Mouse (Mus musculus) thymus, adult 2 months (tissue): Measurements from ENCODE around the gene Gpatch2. TPM values are rescaled to one million over a fixed set of nuclear protein-coding genes. Genes with fewer than 3 reads are reported as not detected.

Experiments used
- DNase-seq: peaks from one replicate; pipeline ENCODE4 v3.0.0; 2021
- H3K27ac ChIP-seq: fragments of 200-500 bp; 2 replicates; pipeline ENCODE4 v1.5.1; 2012; ENCODE audit warnings: low read length, control low read depth; ENCODE audit not compliant: control insufficient read depth, insufficient read depth
- H3K27me3 ChIP-seq: fragments of 200-500 bp; 2 replicates; pipeline ENCODE4 v1.6.1; 2012; ENCODE audit warnings: mild to moderate bottlenecking, low read length, moderate library complexity, mixed read lengths; ENCODE audit not compliant: control insufficient read depth, insufficient read depth
- H3K36me3 ChIP-seq: fragments of 200-500 bp; 2 replicates; pipeline ENCODE4 v1.6.1; 2012; ENCODE audit warnings: mild to moderate bottlenecking, low read length, moderate library complexity; ENCODE audit not compliant: control insufficient read depth, insufficient read depth
- H3K4me1 ChIP-seq: fragments of 200-500 bp; replicated peaks from 2 replicates; pipeline ENCODE4 v1.6.1; 2012; ENCODE audit warnings: low read length; ENCODE audit not compliant: control insufficient read depth, insufficient read depth
- H3K4me3 ChIP-seq: fragments of 200-500 bp; 2 replicates; pipeline ENCODE4 v1.5.1; 2012; ENCODE audit warnings: mild to moderate bottlenecking, low read length, control low read depth, moderate library complexity; ENCODE audit not compliant: control insufficient read depth, insufficient read depth
- CTCF ChIP-seq: fragments of 200-500 bp; IDR thresholded peaks from 2 replicates; pipeline ENCODE4 v1.5.1; 2012; ENCODE audit warnings: mild to moderate bottlenecking, control low read depth, low read length, moderate library complexity, borderline replicate concordance; ENCODE audit not compliant: control insufficient read depth, poor library complexity, insufficient read depth; ENCODE audit errors: extremely low read depth
- POLR2A ChIP-seq: fragments of 200-500 bp; IDR thresholded peaks from 2 replicates; pipeline ENCODE4 v1.6.1; 2012; ENCODE audit warnings: mild to moderate bottlenecking, low read length, control low read depth, moderate library complexity; ENCODE audit not compliant: control insufficient read depth, poor library complexity, insufficient read depth; ENCODE audit errors: extremely low read depth
- WGBS: fragments of 180-500 bp; shearing (Covaris S2); methylation state at CpG from one replicate; pipeline ENCODE4 v1.1.7; 2018; 5-methylcytosine and 5-hydroxymethylcytosine counted together
- polyA plus RNA-seq: library from polyadenylated mRNA; depleted of rRNA; stranded (reverse); fragments of >200 nt; gene quantifications from 2 replicates; pipeline ENCODE4 v1.2.3, GENCODE M21; 2012

Gpatch2 gene
- polyA plus RNA-seq, 1 experiment = 13.0 TPM

DNA sequence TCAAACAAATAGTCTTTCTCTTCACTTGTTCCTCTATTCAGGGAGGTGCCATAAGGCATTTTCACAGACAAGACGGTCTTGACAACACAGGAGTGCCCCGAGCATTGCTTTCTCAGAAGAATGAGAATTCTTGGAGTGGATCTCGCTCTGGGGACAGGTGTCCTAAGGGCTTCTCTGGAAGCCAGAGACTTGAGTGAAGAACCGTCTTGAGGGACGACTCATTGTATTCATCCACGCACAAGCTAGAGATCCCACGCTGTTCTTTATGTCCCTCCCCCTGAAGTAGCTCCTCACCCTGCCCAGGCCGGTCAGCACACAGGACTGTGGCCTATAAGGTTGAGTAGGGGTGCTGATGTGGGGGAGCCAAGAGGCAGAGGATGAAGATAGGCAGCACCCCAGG, 141.6 kb downstream of the Gpatch2 start:
- H3K36me3 ChIP-seq = no peaks in the 10 kb centered on the region
- H3K4me1 ChIP-seq = no peaks in the 10 kb centered on the region
- no peak for TF ChIP-seq CTCF
- TF ChIP-seq POLR2A = no peak

DNA sequence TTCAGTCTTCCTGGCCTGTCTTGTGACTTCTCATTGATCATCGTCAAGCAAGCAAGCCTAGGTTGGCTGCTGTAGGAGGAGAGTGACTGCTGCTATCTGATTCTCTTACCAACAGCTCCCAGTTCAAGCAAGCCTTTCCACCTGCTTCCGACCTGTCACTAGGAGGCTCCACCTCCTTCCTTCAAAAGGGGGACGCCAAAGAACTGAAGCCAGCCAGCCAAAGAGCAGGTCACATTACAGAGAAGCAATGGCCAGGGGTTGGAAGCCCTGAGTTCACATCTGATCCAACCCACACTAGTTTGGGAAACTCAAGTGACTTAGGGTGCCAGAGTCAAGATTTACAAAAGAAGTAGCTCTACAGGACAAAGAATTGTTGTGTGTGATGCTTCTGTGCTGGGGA, 144.9 kb downstream of the Gpatch2 start:
- no peak for DNase-seq

More for the DNA sequence above, 141.6 kb downstream of the Gpatch2 start:
- 97% methylated on average over 8 of the region's 8 CpGs for WGBS
- no peak for DNase-seq
- Histone ChIP-seq H3K4me3 (no peak overlapping the region), H3K27ac (no peak overlapping the region), H3K27me3 (no peaks in the 10 kb centered on the region)

GRCm38 (mm10) chr1:187362536-187362935, 147.2 kb downstream of the Gpatch2 start:
- TF ChIP-seq CTCF (no peak), POLR2A (no peak)
- no peak overlapping the region for H3K27ac ChIP-seq
- H3K4me3 ChIP-seq = no peak overlapping the region
- H3K4me1 ChIP-seq = no peaks in the 10 kb centered on the region
- H3K27me3 ChIP-seq = no peaks in the 10 kb centered on the region
- no peak for DNase-seq
- no peaks in the 10 kb centered on the region for H3K36me3 ChIP-seq
- 94% methylated on average over 5 of the region's 5 CpGs for WGBS

More for the DNA sequence above, 144.9 kb downstream of the Gpatch2 start:
- Histone ChIP-seq H3K27me3 (no peaks in the 10 kb centered on the region), H3K4me3 (no peak overlapping the region), H3K27ac (no peak overlapping the region), H3K36me3 (no peaks in the 10 kb centered on the region), H3K4me1 (no peaks in the 10 kb centered on the region)
- 60% methylated on average over 3 of the region's 3 CpGs for WGBS
- TF ChIP-seq CTCF (no peak), POLR2A (no peak)

GRCm38 (mm10) chr1:187365424-187365823, 150.1 kb downstream of the Gpatch2 start:
- Histone ChIP-seq H3K27me3 (no peaks in the 10 kb centered on the region), H3K27ac (no peak overlapping the region), H3K4me3 (no peak overlapping the region), H3K36me3 (no peaks in the 10 kb centered on the region), H3K4me1 (no peaks in the 10 kb centered on the region)
- TF ChIP-seq CTCF = no peak
- no peak for DNase-seq
- 86% methylated on average over 3 of the region's 3 CpGs for WGBS

DNA sequence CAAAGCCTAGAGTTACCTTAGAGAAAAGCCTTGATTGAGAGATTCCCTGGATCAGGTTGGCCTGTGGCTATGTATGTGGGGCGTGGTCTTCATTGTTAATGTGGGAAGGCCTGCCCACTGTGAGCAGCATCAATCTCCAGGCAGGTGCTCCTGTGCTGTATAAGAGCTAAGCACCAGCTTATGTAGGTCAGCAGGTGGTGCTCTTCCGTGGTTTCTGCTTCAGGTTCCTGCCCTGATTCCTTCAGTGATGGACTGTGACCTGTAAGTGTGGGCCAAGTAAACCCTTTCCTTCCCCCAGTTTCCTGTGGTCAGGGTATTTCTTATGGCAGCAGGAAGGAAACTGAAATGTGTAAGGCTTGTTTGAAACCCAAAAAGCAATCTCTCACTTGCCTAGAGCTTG, 151.5 kb downstream of the Gpatch2 start:
- H3K4me1 ChIP-seq = no peaks in the 10 kb centered on the region
- H3K36me3 ChIP-seq = no peaks in the 10 kb centered on the region
- 67% methylated on average over 2 of the region's 2 CpGs for WGBS
- H3K27me3 ChIP-seq = no peaks in the 10 kb centered on the region
- no peak for TF ChIP-seq CTCF
- no peak for DNase-seq
- no peak overlapping the region for H3K27ac ChIP-seq
- H3K4me3 ChIP-seq = no peak overlapping the region

- WGBS = 88% methylated on average over 2 of the region's 2 CpGs
- H3K4me1 ChIP-seq = no peaks in the 10 kb centered on the region
- no peaks in the 10 kb centered on the region for H3K36me3 ChIP-seq
- no peak for DNase-seq
- TF ChIP-seq CTCF = no peak
- TF ChIP-seq POLR2A = no peak
- H3K27me3 ChIP-seq = no peaks in the 10 kb centered on the region
- no peak overlapping the region for H3K4me3 ChIP-seq
- H3K27ac ChIP-seq = no peak overlapping the region
Observed at GRCm38 (mm10) chr1:187369049-187369448, 153.7 kb downstream of the Gpatch2 start.

DNA sequence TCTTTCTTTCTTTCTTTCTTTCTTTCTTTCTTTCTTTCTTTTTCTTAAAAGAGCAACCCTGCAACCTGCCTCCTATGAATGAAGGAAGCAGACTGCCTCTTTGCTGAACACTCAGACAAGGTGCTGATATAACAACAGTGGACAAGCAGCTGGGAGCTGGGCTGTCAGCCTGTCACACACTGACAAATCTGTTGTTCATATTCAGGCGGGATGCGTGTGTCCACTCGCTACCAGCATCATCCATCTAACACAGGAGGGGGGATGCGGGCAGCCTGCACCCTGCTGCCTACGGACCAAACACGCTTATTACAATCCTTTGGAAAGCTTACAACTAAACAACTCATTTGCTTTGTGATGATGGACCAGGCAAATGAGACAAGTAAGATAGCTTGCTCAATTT, 158.2 kb downstream of the Gpatch2 start:
- DNase-seq = no peak
- Histone ChIP-seq H3K27ac (no peak overlapping the region), H3K4me1 (peaks cover 13% of the 10 kb centered on the region), H3K4me3 (no peak overlapping the region), H3K27me3 (no peaks in the 10 kb centered on the region), H3K36me3 (no peaks in the 10 kb centered on the region)
- TF ChIP-seq POLR2A = no peak
- no peak for TF ChIP-seq CTCF
- 90% methylated on average over 6 of the region's 6 CpGs for WGBS
